Mouse (Mus musculus) limb, embryonic 14.5 days (tissue): Measurements from ENCODE around the gene Pold1. TPM values are rescaled to one million over a fixed set of nuclear protein-coding genes. Genes with fewer than 3 reads are reported as not detected.

Source experiments
- ATAC-seq: fragments of 200-750 bp; cut with Nextera tagmentation; 2 replicates; pipeline ENCODE4 v1.8.0; 2017; ENCODE audit warnings: low read depth, moderate number of reproducible peaks, moderate TSS enrichment; ENCODE audit not compliant: low FRiP score
- DNase-seq: peaks from one replicate; pipeline ENCODE4 v3.0.0-alpha.2; 2015; ENCODE audit warnings: low spot score
- H3K27ac ChIP-seq: fragments of 300-500 bp; sonication (generic); replicated peaks from 2 replicates; pipeline ENCODE4 v1.5.1; 2014; ENCODE audit warnings: low read depth, mild to moderate bottlenecking, low read length, moderate library complexity, mixed read lengths
- H3K27me3 ChIP-seq: fragments of 300-500 bp; sonication (generic); 2 replicates; pipeline ENCODE4 v1.6.1; 2014; ENCODE audit warnings: low read length, mixed read lengths; ENCODE audit not compliant: control insufficient read depth, insufficient read depth
- H3K36me3 ChIP-seq: fragments of 300-500 bp; sonication (generic); 2 replicates; pipeline ENCODE4 v1.6.1; 2014; ENCODE audit warnings: mild to moderate bottlenecking, low read length, moderate library complexity, mixed read lengths; ENCODE audit not compliant: control insufficient read depth, insufficient read depth
- H3K4me1 ChIP-seq: fragments of 300-500 bp; sonication (generic); 2 replicates; pipeline ENCODE4 v1.6.1; 2014; ENCODE audit warnings: antibody characterized with exemption, low read length, mixed read lengths; ENCODE audit not compliant: control insufficient read depth, insufficient read depth
- H3K4me2 ChIP-seq: fragments of 300-500 bp; sonication (generic); replicated peaks from 2 replicates; pipeline ENCODE4 v1.6.1; 2014; ENCODE audit warnings: low read depth, mild to moderate bottlenecking, low read length, moderate library complexity; ENCODE audit not compliant: severe bottlenecking
- H3K4me3 ChIP-seq: fragments of 300-500 bp; sonication (generic); replicated peaks from 2 replicates; pipeline ENCODE4 v1.5.1; 2014; ENCODE audit warnings: low read length
- H3K9ac ChIP-seq: fragments of 300-500 bp; sonication (generic); 2 replicates; pipeline ENCODE4 v1.6.1; 2014; ENCODE audit warnings: mild to moderate bottlenecking, low read depth, low read length, moderate library complexity; ENCODE audit not compliant: severe bottlenecking
- H3K9me3 ChIP-seq: fragments of 300-500 bp; sonication (generic); 2 replicates; pipeline ENCODE4 v1.6.1; 2016; ENCODE audit warnings: low read length; ENCODE audit not compliant: control insufficient read depth
- POLR2A ChIP-seq: fragments of 200-500 bp; IDR thresholded peaks from 2 replicates; pipeline ENCODE4 v1.8.0; 2012; ENCODE audit warnings: inconsistent platforms, mild to moderate bottlenecking, moderate library complexity, borderline replicate concordance; ENCODE audit not compliant: insufficient read depth, insufficient read length; ENCODE audit errors: extremely low read depth
- WGBS: fragments of 180-500 bp; shearing (Covaris S2); extraction: QIAGEN DNeasy Blood & Tissue Kit; methylation state at CpG from one replicate; pipeline ENCODE4 v1.1.7; 2014; 5-methylcytosine and 5-hydroxymethylcytosine counted together
- polyA plus RNA-seq, 2 experiments: library from polyadenylated mRNA; depleted of rRNA in 1 of 2; stranded (reverse) in 1 of 2; unstranded in 1 of 2; fragments of >200 nt; fragmentation: Nextera tagmentation in 1 of 2; extraction: Ambion mirVana in 1 of 2; gene quantifications; 2 replicates each; pipeline versions ENCODE4 v1.2.1 to v1.2.3; 2012 to 2014

Pold1 gene
- polyA plus RNA-seq, 2 experiments: 62.1 to 102 TPM

DNA sequence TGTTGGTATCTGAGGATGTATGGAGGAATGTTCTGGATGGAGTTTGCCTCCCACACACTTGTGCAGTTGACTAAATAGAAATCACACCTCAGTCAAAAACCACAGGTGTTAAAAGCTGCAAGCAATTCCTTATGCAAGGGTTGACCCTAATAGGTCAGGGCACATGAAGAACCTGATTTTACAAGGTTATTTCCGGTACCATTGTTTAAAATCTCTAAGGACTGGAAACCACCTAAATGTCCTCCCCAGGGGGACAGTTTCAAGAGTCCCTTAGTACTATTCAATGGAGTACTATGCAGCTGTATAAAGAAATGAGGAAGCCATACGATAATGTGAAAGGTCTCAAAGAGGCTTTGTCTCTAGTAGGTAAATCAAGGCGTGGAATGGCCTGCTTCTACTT, 2.4 kb downstream of the Pold1 start:
- H3K36me3 ChIP-seq: peaks cover 42% of the 10 kb centered on the region
- H3K4me3 ChIP-seq: no peak overlapping the region
- H3K4me2 ChIP-seq: no peak overlapping the region
- no peak for ATAC-seq
- peaks cover 6% of the 10 kb centered on the region; the same call in 1 of the 2 replicates for H3K4me1 ChIP-seq
- TF ChIP-seq POLR2A: no peak
- 99% methylated on average over 3 of the region's 3 CpGs for WGBS
- no peak for DNase-seq
- no peak overlapping the region for H3K9ac ChIP-seq
- no peaks in the 10 kb centered on the region for H3K9me3 ChIP-seq
- H3K27me3 ChIP-seq: no peaks in the 10 kb centered on the region
- no peak overlapping the region for H3K27ac ChIP-seq

- no peaks in the 10 kb centered on the region for H3K27me3 ChIP-seq
- 84% methylated on average over 12 of the region's 12 CpGs for WGBS
- H3K4me2 ChIP-seq: no peak overlapping the region
- ATAC-seq: no peak
- H3K36me3 ChIP-seq: peaks cover 53% of the 10 kb centered on the region
- H3K9ac ChIP-seq: no peak overlapping the region
- no peak for DNase-seq
- TF ChIP-seq POLR2A: no peak
- no peaks in the 10 kb centered on the region for H3K9me3 ChIP-seq
- no peak overlapping the region for H3K27ac ChIP-seq
- H3K4me3 ChIP-seq: no peak overlapping the region
- H3K4me1 ChIP-seq: peaks cover 6% of the 10 kb centered on the region; the same call in 1 of the 2 replicates
Measured at GRCm38 (mm10) chr7:44543071-44543470, 5.6 kb downstream of the Pold1 start.

DNA sequence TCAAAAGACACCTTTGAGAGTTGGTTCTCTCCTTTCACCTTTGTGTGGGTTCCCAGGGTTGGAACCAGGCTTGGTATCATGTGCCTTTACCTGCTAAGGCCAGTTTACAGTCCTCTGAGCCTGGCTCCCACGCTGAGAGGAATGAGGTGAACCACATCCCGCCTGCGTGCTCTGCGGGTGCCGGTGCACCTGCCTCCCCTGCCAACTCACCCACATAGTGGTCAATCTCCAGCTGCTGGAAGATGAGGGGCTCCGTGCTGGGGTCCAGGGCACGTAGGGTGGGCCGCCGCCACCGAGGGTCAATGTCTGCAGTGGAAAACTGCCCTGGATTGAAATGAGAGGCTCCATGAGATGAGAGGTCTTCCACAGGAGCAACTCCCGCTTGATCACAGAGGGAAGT, 6.1 kb downstream of the Pold1 start:
- no peak overlapping the region for H3K4me2 ChIP-seq
- H3K27me3 ChIP-seq: no peaks in the 10 kb centered on the region
- no peak overlapping the region for H3K9ac ChIP-seq
- H3K9me3 ChIP-seq: no peaks in the 10 kb centered on the region
- no peak for DNase-seq
- WGBS: 96% methylated on average over 11 of the region's 11 CpGs
- no peak overlapping the region for H3K27ac ChIP-seq
- H3K4me3 ChIP-seq: no peak overlapping the region
- H3K4me1 ChIP-seq: peaks cover 1% of the 10 kb centered on the region; the same call in 1 of the 2 replicates
- H3K36me3 ChIP-seq: peaks cover 59% of the 10 kb centered on the region
- no peak for TF ChIP-seq POLR2A
- ATAC-seq: no peak

DNA sequence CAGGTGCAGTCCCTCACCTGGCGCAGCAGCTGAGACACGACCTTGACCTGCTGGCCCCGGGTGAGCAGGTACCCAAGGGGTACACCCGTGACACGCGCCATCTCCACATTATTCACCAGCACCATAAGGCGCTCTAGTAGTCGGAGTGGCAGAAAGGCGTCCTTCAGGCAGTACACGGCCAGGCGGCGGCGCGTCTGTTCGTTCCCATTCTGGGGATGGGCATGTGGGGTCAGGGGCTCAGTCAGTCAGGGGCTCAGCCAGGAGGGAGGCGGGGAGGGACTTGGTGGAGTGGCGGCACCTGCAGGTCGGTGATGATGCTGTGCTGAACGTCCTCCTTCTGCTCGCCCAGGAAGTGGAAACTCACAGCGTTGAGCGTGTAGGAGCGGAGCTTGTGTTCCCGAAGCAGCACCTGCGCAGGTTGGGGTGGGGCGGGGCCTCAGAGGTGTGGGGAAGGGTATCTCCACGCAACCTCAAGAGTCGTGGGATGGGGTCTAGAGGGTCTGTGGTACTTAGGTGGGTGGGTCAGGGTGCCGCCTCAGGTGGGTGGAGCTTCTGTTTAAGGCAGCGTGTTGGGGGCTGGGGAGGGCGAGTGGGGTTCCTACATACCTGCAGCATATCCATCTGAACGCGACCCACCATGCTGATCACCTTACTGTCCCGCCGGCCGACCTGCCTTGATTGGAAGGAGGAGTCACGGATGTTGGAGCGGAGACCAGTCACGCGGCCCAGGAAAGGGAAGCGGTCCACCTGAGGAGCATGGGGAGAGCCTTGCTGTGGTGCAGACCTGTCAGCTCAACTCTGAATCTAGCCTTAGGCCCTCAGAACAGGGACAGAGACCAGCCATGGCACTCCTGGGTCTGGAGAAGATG, 9.7 kb downstream of the Pold1 start:
- ATAC-seq: no peak
- WGBS: 88% methylated on average over 41 of the region's 41 CpGs
- no peak overlapping the region for H3K9ac ChIP-seq
- peaks cover 91% of the 10 kb centered on the region for H3K36me3 ChIP-seq
- H3K4me1 ChIP-seq: no peaks in the 10 kb centered on the region
- no peak for TF ChIP-seq POLR2A
- no peak overlapping the region for H3K4me3 ChIP-seq
- DNase-seq: no peak
- H3K27ac ChIP-seq: no peak overlapping the region
- H3K9me3 ChIP-seq: no peaks in the 10 kb centered on the region
- H3K4me2 ChIP-seq: no peak overlapping the region
- H3K27me3 ChIP-seq: no peaks in the 10 kb centered on the region

GRCm38 (mm10) chr7:44537496-44537895, 11.2 kb downstream of the Pold1 start:
- Histone ChIP-seq H3K4me1 (no peaks in the 10 kb centered on the region), H3K27ac (no peak overlapping the region), H3K4me3 (no peak overlapping the region), H3K36me3 (peaks cover 97% of the 10 kb centered on the region), H3K4me2 (no peak overlapping the region), H3K9ac (no peak overlapping the region), H3K9me3 (no peaks in the 10 kb centered on the region), H3K27me3 (no peaks in the 10 kb centered on the region)
- WGBS: 89% methylated on average over 13 of the region's 13 CpGs
- no peak for TF ChIP-seq POLR2A
- ATAC-seq: no peak
- DNase-seq: no peak
